Mouse (Mus musculus) neural tube, embryonic 12.5 days (tissue): ENCODE data around the gene Rgs1. TPM values are rescaled to one million over a fixed set of nuclear protein-coding genes. Genes with fewer than 3 reads are reported as not detected.

Source experiments
- ATAC-seq: fragments of 200-750 bp; cut with Nextera tagmentation; 2 replicates; pipeline ENCODE4 v1.8.0; 2017; ENCODE audit warnings: low read depth, mild to moderate bottlenecking, moderate TSS enrichment, moderate library complexity; ENCODE audit not compliant: low FRiP score
- H3K27ac ChIP-seq: fragments of 300-500 bp; sonication (generic); 2 replicates; pipeline ENCODE4 v1.5.1; 2016
- H3K27me3 ChIP-seq: fragments of 300-500 bp; sonication (generic); replicated peaks from 2 replicates; pipeline ENCODE4 v1.6.1; 2016; ENCODE audit warnings: mild to moderate bottlenecking
- H3K36me3 ChIP-seq: fragments of 300-500 bp; sonication (generic); 2 replicates; pipeline ENCODE4 v1.6.1; 2016; ENCODE audit warnings: mild to moderate bottlenecking
- H3K4me1 ChIP-seq: fragments of 300-500 bp; sonication (generic); 2 replicates; pipeline ENCODE4 v1.6.1; 2016
- H3K4me2 ChIP-seq: fragments of 300-500 bp; sonication (generic); replicated peaks from 2 replicates; pipeline ENCODE4 v1.6.1; 2016; ENCODE audit warnings: mild to moderate bottlenecking
- H3K4me3 ChIP-seq: fragments of 300-500 bp; sonication (generic); 2 replicates; pipeline ENCODE4 v1.5.1; 2016
- H3K9ac ChIP-seq: fragments of 300-500 bp; sonication (generic); 2 replicates; pipeline ENCODE4 v1.6.1; 2016; ENCODE audit warnings: mild to moderate bottlenecking
- H3K9me3 ChIP-seq: fragments of 300-500 bp; sonication (generic); 2 replicates; pipeline ENCODE4 v1.6.1; 2016; ENCODE audit warnings: mild to moderate bottlenecking
- WGBS: fragments of 180-500 bp; shearing (Covaris S2); methylation state at CpG from one replicate; pipeline ENCODE4 v1.1.7; 2016; 5-methylcytosine and 5-hydroxymethylcytosine counted together
- polyA plus RNA-seq: library from polyadenylated mRNA; unstranded; fragments of >200 nt; fragmentation: Nextera tagmentation; extraction: Ambion mirVana; gene quantifications from 2 replicates; pipeline ENCODE4 v1.2.1, GENCODE M21; 2016

Gene Rgs1
- polyA plus RNA-seq, 1 experiment from 2014 or later, result not detected

- no peaks in the 10 kb centered on the region for H3K36me3 ChIP-seq
Observed at GRCm38 (mm10) chr1:144243511-144243910, 5.5 kb downstream of the Rgs1 start.

GRCm38 (mm10) chr1:144239195-144239594 lies 9.8 kb downstream of the Rgs1 start:
- no peak for ATAC-seq
- H3K4me1 ChIP-seq, result no peaks in the 10 kb centered on the region
- WGBS, result 66% methylated on average over 2 of the region's 2 CpGs

More at GRCm38 (mm10) chr1:144243511-144243910, 5.5 kb downstream of the Rgs1 start:
- Histone ChIP-seq H3K4me2 (no peak overlapping the region), H3K27me3 (no peaks in the 10 kb centered on the region), H3K9ac (no peak overlapping the region), H3K27ac (no peak overlapping the region), H3K9me3 (no peaks in the 10 kb centered on the region), H3K4me1 (no peaks in the 10 kb centered on the region), H3K4me3 (no peak overlapping the region)
- WGBS, result 78% methylated on average over 1 of the region's 1 CpGs
- ATAC-seq, result no peak

GRCm38 (mm10) chr1:144215230-144215629 lies 33.8 kb downstream of the Rgs1 start:
- no peak for ATAC-seq

More at GRCm38 (mm10) chr1:144239195-144239594, 9.8 kb downstream of the Rgs1 start:
- no peak overlapping the region for H3K27ac ChIP-seq
- H3K36me3 ChIP-seq, result no peaks in the 10 kb centered on the region
- no peaks in the 10 kb centered on the region for H3K9me3 ChIP-seq
- no peak overlapping the region for H3K4me3 ChIP-seq
- no peaks in the 10 kb centered on the region for H3K27me3 ChIP-seq
- H3K9ac ChIP-seq, result no peak overlapping the region
- no peak overlapping the region for H3K4me2 ChIP-seq

GRCm38 (mm10) chr1:144210912-144211311 lies 38.1 kb downstream of the Rgs1 start:
- WGBS, result 69% methylated on average over 3 of the region's 3 CpGs
- Histone ChIP-seq H3K27me3 (no peaks in the 10 kb centered on the region), H3K4me3 (no peak overlapping the region), H3K9ac (no peak overlapping the region), H3K27ac (no peak overlapping the region), H3K4me2 (no peak overlapping the region), H3K36me3 (no peaks in the 10 kb centered on the region), H3K9me3 (no peaks in the 10 kb centered on the region), H3K4me1 (no peaks in the 10 kb centered on the region)
- ATAC-seq, result no peak

More at GRCm38 (mm10) chr1:144215230-144215629, 33.8 kb downstream of the Rgs1 start:
- H3K4me3 ChIP-seq, result no peak overlapping the region
- no peaks in the 10 kb centered on the region for H3K4me1 ChIP-seq
- no peaks in the 10 kb centered on the region for H3K36me3 ChIP-seq
- H3K4me2 ChIP-seq, result no peak overlapping the region
- no peaks in the 10 kb centered on the region for H3K9me3 ChIP-seq
- H3K9ac ChIP-seq, result no peak overlapping the region
- no peaks in the 10 kb centered on the region for H3K27me3 ChIP-seq
- no peak overlapping the region for H3K27ac ChIP-seq

- H3K36me3 ChIP-seq, result no peaks in the 10 kb centered on the region
- no peaks in the 10 kb centered on the region for H3K4me1 ChIP-seq
- WGBS, result 68% methylated on average over 7 of the region's 7 CpGs
- no peaks in the 10 kb centered on the region for H3K9me3 ChIP-seq
- no peak overlapping the region for H3K9ac ChIP-seq
- no peak overlapping the region for H3K4me3 ChIP-seq
- H3K4me2 ChIP-seq, result no peak overlapping the region
- no peak for ATAC-seq
- no peak overlapping the region for H3K27ac ChIP-seq
- H3K27me3 ChIP-seq, result no peaks in the 10 kb centered on the region
Observed at GRCm38 (mm10) chr1:144206281-144207061, 42.6 kb downstream of the Rgs1 start.

GRCm38 (mm10) chr1:144204766-144205165 lies 44.3 kb downstream of the Rgs1 start:
- ATAC-seq, result no peak
- H3K9ac ChIP-seq, result no peak overlapping the region
- H3K27me3 ChIP-seq, result no peaks in the 10 kb centered on the region
- no peaks in the 10 kb centered on the region for H3K9me3 ChIP-seq
- H3K4me3 ChIP-seq, result no peak overlapping the region
- 91% methylated on average over 2 of the region's 2 CpGs for WGBS
- no peak overlapping the region for H3K27ac ChIP-seq
- H3K36me3 ChIP-seq, result no peaks in the 10 kb centered on the region
- H3K4me2 ChIP-seq, result no peak overlapping the region
- no peaks in the 10 kb centered on the region for H3K4me1 ChIP-seq

- WGBS, result 91% methylated on average over 4 of the region's 4 CpGs
- ATAC-seq, result no peak
Observed at GRCm38 (mm10) chr1:144202939-144203338, 46.1 kb downstream of the Rgs1 start.

GRCm38 (mm10) chr1:144200496-144200895 lies 48.5 kb downstream of the Rgs1 start:
- Histone ChIP-seq H3K27me3 (no peaks in the 10 kb centered on the region), H3K9ac (no peak overlapping the region), H3K4me2 (no peak overlapping the region), H3K4me1 (no peaks in the 10 kb centered on the region), H3K9me3 (no peaks in the 10 kb centered on the region), H3K36me3 (no peaks in the 10 kb centered on the region), H3K4me3 (no peak overlapping the region), H3K27ac (no peak overlapping the region)
- ATAC-seq, result no peak
- 90% methylated on average over 2 of the region's 2 CpGs for WGBS

More at GRCm38 (mm10) chr1:144202939-144203338, 46.1 kb downstream of the Rgs1 start:
- Histone ChIP-seq H3K27me3 (no peaks in the 10 kb centered on the region), H3K4me1 (no peaks in the 10 kb centered on the region), H3K4me2 (no peak overlapping the region), H3K9ac (no peak overlapping the region), H3K4me3 (no peak overlapping the region), H3K9me3 (no peaks in the 10 kb centered on the region), H3K27ac (no peak overlapping the region), H3K36me3 (no peaks in the 10 kb centered on the region)

GRCm38 (mm10) chr1:144199538-144199937 lies 49.5 kb downstream of the Rgs1 start:
- no peak overlapping the region for H3K9ac ChIP-seq
- no peak overlapping the region for H3K27ac ChIP-seq
- H3K9me3 ChIP-seq, result no peaks in the 10 kb centered on the region
- no peaks in the 10 kb centered on the region for H3K4me1 ChIP-seq
- no peaks in the 10 kb centered on the region for H3K36me3 ChIP-seq
- H3K4me2 ChIP-seq, result no peak overlapping the region
- no peak overlapping the region for H3K4me3 ChIP-seq
- WGBS, result 60% methylated on average over 1 of the region's 1 CpGs
- no peak for ATAC-seq
- no peaks in the 10 kb centered on the region for H3K27me3 ChIP-seq

GRCm38 (mm10) chr1:144197684-144198083 lies 51.4 kb downstream of the Rgs1 start:
- no peaks in the 10 kb centered on the region for H3K4me1 ChIP-seq
- H3K4me3 ChIP-seq, result no peak overlapping the region
- no peak overlapping the region for H3K4me2 ChIP-seq
- no peaks in the 10 kb centered on the region for H3K27me3 ChIP-seq
- no peak overlapping the region for H3K27ac ChIP-seq
- no peaks in the 10 kb centered on the region for H3K9me3 ChIP-seq
- no peak for ATAC-seq
- H3K36me3 ChIP-seq, result no peaks in the 10 kb centered on the region
- H3K9ac ChIP-seq, result no peak overlapping the region
- WGBS, result 30% methylated on average over 3 of the region's 3 CpGs

Other genes with a start within 250 kb of the Rgs1 start
- 77.2 and 83.4 TPM in 2 replicates for gene Rgs2, start 245.1 kb downstream of the Rgs1 start, polyA plus RNA-seq
- 0.38 and 0.41 TPM in 2 replicates for gene Rgs13, start 71.9 kb downstream of the Rgs1 start, polyA plus RNA-seq